In genomic region chr1:73999533-73999932, GRCm38 (mm10) we compare ENCODE assay signal across 9 mouse cellular contexts.
A peak's percentile ranks its signal among the peaks of the same experiment; 100 is the strongest.
DNase-seq lines count a peak whose midpoint lies in the region; ATAC-seq and TF ChIP-seq lines count a peak whose summit lies in the region.
"Had no signal": no experiment of that assay in that cellular context is flagged by ENCODE, and none has a peak within 500 bp of the region (broad histone marks: within the 10 kb centered on the region; RNA-seq: fewer than 3 reads in every experiment).

No protein-coding gene starts in this region.

- peaks cover 14% of the 10 kb centered on the region; the same call in 1 of the 2 replicates for H3K36me3 ChIP-seq in kidney, embryonic 14.5 days (ENCODE audit: control insufficient read depth, insufficient read depth, low read length)
- peaks cover 32% of the 10 kb centered on the region for H3K36me3 ChIP-seq in embryonic facial prominence, embryonic 10.5 days (replicated peaks)
- H3K36me3 ChIP-seq in limb, embryonic 14.5 days (ENCODE audit: control insufficient read depth, insufficient read depth, low read length), result peaks cover 33% of the 10 kb centered on the region
- H3K36me3 ChIP-seq: forebrain, embryonic 12.5 days had no signal

- H3K4me2 ChIP-seq in kidney, embryonic 14.5 days (replicated peaks; ENCODE audit: low read depth, low read length), result no peak overlapping the region
- H3K4me2 ChIP-seq in limb, embryonic 14.5 days (replicated peaks; ENCODE audit: low read depth, low read length, severe bottlenecking), result 0 out of 2 replicates have a peak overlapping the region, but pooled peaks have one; percentile 4
- H3K4me2 ChIP-seq: forebrain, embryonic 12.5 days had no signal

- 0 out of 2 replicates have a peak overlapping the region, but pooled peaks have one; percentile 8 for H3K9ac ChIP-seq in kidney, embryonic 14.5 days (ENCODE audit: low read depth, low read length)
- no peak overlapping the region for H3K9ac ChIP-seq in limb, embryonic 14.5 days (ENCODE audit: low read depth, low read length, severe bottlenecking)
- H3K9ac ChIP-seq: forebrain, embryonic 12.5 days had no signal

- H3K27me3 ChIP-seq in kidney, embryonic 14.5 days (ENCODE audit: control insufficient read depth, insufficient read depth, low read length), result no peaks in the 10 kb centered on the region
- H3K27me3 ChIP-seq in embryonic facial prominence, embryonic 10.5 days (replicated peaks; ENCODE audit: low read depth, poor library complexity, severe bottlenecking), result no peaks in the 10 kb centered on the region
- H3K27me3 ChIP-seq in limb, embryonic 14.5 days (ENCODE audit: control insufficient read depth, insufficient read depth, low read length), result no peaks in the 10 kb centered on the region
- H3K27me3 ChIP-seq: forebrain, embryonic 12.5 days had no signal

- no peak overlapping the region for H3K4me3 ChIP-seq in kidney, embryonic 14.5 days (ENCODE audit: low read length)
- H3K4me3 ChIP-seq in bone marrow, adult 2 months (replicated peaks; ENCODE audit: control insufficient read depth, low read depth, low read length), result peak overlapping the region; percentile 3
- H3K4me3 ChIP-seq in embryonic facial prominence, embryonic 10.5 days, result no peak overlapping the region
- no peak overlapping the region for H3K4me3 ChIP-seq in limb, embryonic 14.5 days (replicated peaks; ENCODE audit: low read length)
- H3K4me3 ChIP-seq: forebrain, embryonic 12.5 days had no signal

- 78% methylated on average over 5 of the region's 5 CpGs for WGBS in kidney, embryonic 14.5 days
- 75% methylated on average over 5 of the region's 5 CpGs for WGBS in bone marrow, adult 2 months
- WGBS in embryonic facial prominence, embryonic 10.5 days, result 66% methylated on average over 5 of the region's 5 CpGs
- WGBS in limb, embryonic 14.5 days, result 67% methylated on average over 5 of the region's 5 CpGs

- H3K27ac ChIP-seq in kidney, embryonic 14.5 days (ENCODE audit: low read depth, low read length), result peak overlapping the region; percentile 79; the same call in 1 of the 2 replicates
- peak overlapping the region; percentile 31; the same call in 1 of the 2 replicates for H3K27ac ChIP-seq in bone marrow, adult 2 months (ENCODE audit: control insufficient read depth, insufficient read depth, low read depth, low read length, poor library complexity)
- peak overlapping the region; percentile 83 for H3K27ac ChIP-seq in embryonic facial prominence, embryonic 10.5 days (replicated peaks)
- H3K27ac ChIP-seq in limb, embryonic 14.5 days (replicated peaks; ENCODE audit: low read depth, low read length), result peak overlapping the region; percentile 72

- H3K9me3 ChIP-seq in kidney, embryonic 14.5 days (ENCODE audit: control insufficient read depth, low read length), result no peaks in the 10 kb centered on the region
- no peaks in the 10 kb centered on the region for H3K9me3 ChIP-seq in embryonic facial prominence, embryonic 10.5 days
- no peaks in the 10 kb centered on the region for H3K9me3 ChIP-seq in limb, embryonic 14.5 days (ENCODE audit: control insufficient read depth, low read length)
- H3K9me3 ChIP-seq: forebrain, embryonic 12.5 days had no signal

- no peak for ATAC-seq in kidney, embryonic 14.5 days (ENCODE audit: low FRiP score, low TSS enrichment)
- no peak for ATAC-seq in limb, embryonic 14.5 days (ENCODE audit: low FRiP score, low read depth)
- ATAC-seq in megakaryocyte progenitor cell, adult 5-6 weeks (replicated peaks; ENCODE audit: poor library complexity), result no peak

- no peak for TF ChIP-seq CTCF in bone marrow, adult 2 months (IDR thresholded peaks at IDR 0.05; ENCODE audit: control insufficient read depth, insufficient read depth, low read length)

- no peak for DNase-seq in kidney, postnatal 10 days
- no peak for DNase-seq in embryonic facial prominence, embryonic 10.5 days (ENCODE audit: low spot score)
- no peak for DNase-seq in limb, embryonic 14.5 days (ENCODE audit: low spot score)
- DNase-seq in thymus, postnatal 10 days (ENCODE audit: low spot score in 2 of 2), result no peak
- DNase-seq in left cerebral cortex, postnatal 36 days (ENCODE audit: low spot score in 2 of 2), result no peak

- H3K4me1 ChIP-seq in kidney, embryonic 14.5 days (ENCODE audit: control insufficient read depth, insufficient read depth, low read length), result peaks cover 37% of the 10 kb centered on the region
- peaks cover 2% of the 10 kb centered on the region; the same call in 1 of the 2 replicates for H3K4me1 ChIP-seq in bone marrow, adult 2 months (ENCODE audit: control insufficient read depth, insufficient read depth, low read length)
- H3K4me1 ChIP-seq in embryonic facial prominence, embryonic 10.5 days, result peaks cover 59% of the 10 kb centered on the region
- H3K4me1 ChIP-seq in limb, embryonic 14.5 days (ENCODE audit: control insufficient read depth, insufficient read depth, low read length), result peaks cover 36% of the 10 kb centered on the region

- intact Hi-C loops in left cerebral cortex, postnatal 36 days (cut with DNase I), result loop anchor here (5.0 kb wide), 2 partner anchors 78 to 128 kb away; partner anchors contain the start of gene Rufy4

- no peak for TF ChIP-seq POLR2A in bone marrow, adult 2 months (IDR thresholded peaks at IDR 0.05; ENCODE audit: borderline replicate concordance, control insufficient read depth, low read depth, low read length)
- no peak for TF ChIP-seq POLR2A in limb, embryonic 14.5 days (IDR thresholded peaks at IDR 0.05; ENCODE audit: borderline replicate concordance, extremely low read depth, insufficient read depth, insufficient read length)

Comparison
In these comparisons a context has a peak if more than half of its experiments do, and no peak if none do; other contexts are left out.
1. H3K27ac ChIP-seq: peak in every context shown above with its lines; median percentile 83 in embryonic facial prominence, embryonic 10.5 days; 79 in kidney, embryonic 14.5 days; 72 in limb, embryonic 14.5 days; 31 in bone marrow, adult 2 months.